Mouse (Mus musculus) liver, embryonic 14.5 days (tissue): ENCODE data around the gene Cilp. TPM values are rescaled to one million over a fixed set of nuclear protein-coding genes. Genes with fewer than 3 reads are reported as not detected.
"Not testable (repeated sequence)": the region's sequence is repeated elsewhere in the genome, so short reads cannot be mapped to it uniquely, and the experiment has no call there.

Source experiments
- ATAC-seq: fragments of 200-750 bp; cut with Nextera tagmentation; 2 replicates; pipeline ENCODE4 v1.8.0; 2017; ENCODE audit warnings: moderate number of reproducible peaks, mild to moderate bottlenecking, moderate library complexity; ENCODE audit not compliant: insufficient read depth
- DNase-seq, 3 experiments: peaks; one replicate each; pipeline ENCODE4 v3.0.0-alpha.2; 2012 to 2013; ENCODE audit warnings: low read depth in 3 of 3, low spot score in 3 of 3
- H3K27ac ChIP-seq: fragments of 300-500 bp; sonication (generic); 2 replicates; pipeline ENCODE4 v1.5.1; 2014; ENCODE audit warnings: moderate library complexity, mild to moderate bottlenecking, control low read depth, inconsistent platforms
- H3K27me3 ChIP-seq: fragments of 300-500 bp; sonication (generic); 2 replicates; pipeline ENCODE4 v1.6.1; 2014; ENCODE audit warnings: mild to moderate bottlenecking, low read length, moderate library complexity; ENCODE audit not compliant: control insufficient read depth, insufficient read depth
- H3K36me3 ChIP-seq: fragments of 300-500 bp; sonication (generic); replicated peaks from 2 replicates; pipeline ENCODE4 v1.6.1; 2014; ENCODE audit warnings: low read depth; ENCODE audit not compliant: control insufficient read depth, insufficient read depth
- H3K4me1 ChIP-seq, 2 experiments: fragments of 200-500 bp in 1 of 2; fragments of 300-500 bp in 1 of 2; sonication (generic) in 1 of 2; replicated peaks; 2 replicates each; pipeline ENCODE4 v1.6.1; 2012 to 2014; ENCODE audit warnings: antibody characterized with exemption in 1 of 2, inconsistent platforms in 1 of 2, low read length in 1 of 2; ENCODE audit not compliant: control insufficient read depth in 2 of 2, insufficient read depth in 2 of 2
- H3K4me2 ChIP-seq: fragments of 300-500 bp; sonication (generic); 2 replicates; pipeline ENCODE4 v1.6.1; 2014; ENCODE audit warnings: low read depth, mild to moderate bottlenecking, control low read depth, moderate library complexity
- H3K4me3 ChIP-seq, 2 experiments: fragments of 200-500 bp in 1 of 2; fragments of 300-500 bp in 1 of 2; sonication (generic) in 1 of 2; 2 replicates each; pipeline ENCODE4 v1.5.1; 2012 to 2014; ENCODE audit warnings: low read depth in 2 of 2, low read length in 2 of 2, mild to moderate bottlenecking in 2 of 2, control low read depth in 1 of 2, inconsistent platforms in 1 of 2, moderate library complexity in 1 of 2; ENCODE audit not compliant: insufficient read depth in 1 of 2
- H3K9ac ChIP-seq: fragments of 300-500 bp; sonication (generic); replicated peaks from 2 replicates; pipeline ENCODE4 v1.6.1; 2014; ENCODE audit warnings: mild to moderate bottlenecking, control low read depth, moderate library complexity
- H3K9me3 ChIP-seq: fragments of 300-500 bp; sonication (generic); 2 replicates; pipeline ENCODE4 v1.6.1; 2016; ENCODE audit warnings: low read length, mixed read lengths; ENCODE audit not compliant: control insufficient read depth
- CTCF ChIP-seq: IDR thresholded peaks from 2 replicates; pipeline ENCODE4 v1.5.1; 2016; ENCODE audit warnings: antibody characterized with exemption, low read depth, control low read depth
- EP300 ChIP-seq: IDR thresholded peaks from 2 replicates; pipeline ENCODE4 v1.6.1; 2016; ENCODE audit warnings: antibody characterized with exemption, low read depth
- WGBS: fragments of 180-500 bp; shearing (Covaris S2); extraction: QIAGEN DNeasy Blood & Tissue Kit; methylation state at CpG from one replicate; pipeline ENCODE4 v1.1.7; 2014; ENCODE audit not compliant: insufficient replicate concordance; 5-methylcytosine and 5-hydroxymethylcytosine counted together
- polyA plus RNA-seq, 2 experiments: library from polyadenylated mRNA; depleted of rRNA in 1 of 2; stranded (reverse) in 1 of 2; unstranded in 1 of 2; fragments of >200 nt; fragmentation: Nextera tagmentation in 1 of 2; extraction: Ambion mirVana in 1 of 2; gene quantifications; 2 replicates each; pipeline versions ENCODE4 v1.2.1 to v1.2.3; 2012 to 2014

Cilp gene
- polyA plus RNA-seq, 2 experiments = 0.01 TPM; not detected in 1

DNA sequence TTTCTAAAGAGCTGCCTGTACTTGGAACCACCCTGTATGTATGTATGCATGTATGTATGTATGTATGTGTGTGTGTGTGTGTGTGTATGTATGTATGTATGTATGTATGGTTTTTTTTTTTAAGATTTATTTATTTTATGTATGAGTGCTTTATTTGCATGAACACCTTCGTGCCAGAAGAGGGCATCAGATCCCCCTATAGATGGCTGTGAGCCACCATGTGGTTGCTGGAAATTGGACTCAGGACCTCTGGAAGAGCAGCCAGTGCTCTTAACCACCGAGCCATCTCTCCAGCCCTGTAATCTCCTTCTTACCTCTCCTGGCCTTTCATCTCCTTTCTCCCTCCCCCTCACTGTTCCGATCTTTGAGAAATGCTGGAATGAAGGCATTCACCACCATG is 44.6 kb upstream of the Cilp start:
- peaks cover 33 to 36% of the 10 kb centered on the region in 2 experiments for H3K4me1 ChIP-seq
- TF ChIP-seq CTCF = peak; percentile 54
- H3K27ac ChIP-seq, DNase-seq, H3K4me2 ChIP-seq, H3K9ac ChIP-seq, ATAC-seq, H3K9me3 ChIP-seq, H3K4me3 ChIP-seq, H3K27me3 ChIP-seq, H3K36me3 ChIP-seq: not testable (repeated sequence)
- WGBS = 49% methylated on average over 3 of the region's 3 CpGs

DNA sequence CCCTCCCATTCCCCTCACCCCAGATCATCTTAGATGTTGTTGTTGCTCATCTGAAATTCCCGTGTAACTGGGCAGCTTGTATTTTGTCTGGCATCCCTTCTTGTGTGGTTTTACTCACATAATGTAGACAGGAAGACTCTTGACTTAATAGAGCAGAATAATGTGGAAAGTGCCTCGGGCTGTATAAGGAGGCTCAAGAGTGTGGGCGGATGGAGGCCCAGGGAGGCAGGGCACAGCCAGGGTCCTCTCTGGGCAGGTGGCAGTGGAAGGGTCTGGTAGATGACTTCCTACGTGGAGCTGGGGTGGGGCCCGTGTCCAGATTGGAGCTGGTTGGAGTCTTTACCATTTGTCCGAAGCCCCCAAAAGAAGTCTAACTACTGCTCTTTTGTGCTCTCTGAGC is 41.1 kb upstream of the Cilp start:
- TF ChIP-seq CTCF = no peak
- TF ChIP-seq EP300 = no peak
- DNase-seq = no peak
- H3K36me3 ChIP-seq = no peaks in the 10 kb centered on the region; the same call in 1 of the 2 replicates
- H3K4me2 ChIP-seq = no peak overlapping the region
- H3K27ac ChIP-seq = no peak overlapping the region
- H3K9ac ChIP-seq = no peak overlapping the region
- H3K4me3 ChIP-seq = no peak overlapping the region
- no peaks in the 10 kb centered on the region for H3K27me3 ChIP-seq
- peaks cover 3 to 7% of the 10 kb centered on the region in 2 experiments; a peak in 3 of 4 replicates for H3K4me1 ChIP-seq
- WGBS = 68% methylated on average over 6 of the region's 6 CpGs
- ATAC-seq = no peak
- no peaks in the 10 kb centered on the region for H3K9me3 ChIP-seq

DNA sequence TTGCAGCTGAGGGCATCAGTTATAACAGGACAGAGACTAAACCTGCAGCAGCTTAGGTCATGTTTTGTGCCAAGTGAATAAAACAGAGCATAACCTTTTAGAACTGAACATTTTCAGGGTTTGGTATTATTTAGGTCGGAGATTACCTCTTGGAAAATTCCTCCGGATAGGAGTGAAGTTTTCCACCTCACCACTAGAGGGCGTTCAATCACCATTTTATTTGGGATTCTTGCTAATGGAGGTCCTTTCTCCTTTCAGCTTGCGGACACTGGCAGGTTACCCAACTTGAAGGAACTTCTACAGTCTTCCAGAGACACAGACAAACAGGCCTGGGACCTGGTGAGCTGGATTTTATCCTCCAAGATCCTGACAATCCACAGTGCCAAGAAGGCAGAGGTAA is 39.2 kb upstream of the Cilp start:
- no peak overlapping the region for H3K27ac ChIP-seq
- H3K9me3 ChIP-seq = no peaks in the 10 kb centered on the region
- no peak overlapping the region for H3K9ac ChIP-seq
- H3K27me3 ChIP-seq = no peaks in the 10 kb centered on the region
- no peak overlapping the region for H3K4me3 ChIP-seq
- 37% methylated on average over 4 of the region's 4 CpGs for WGBS
- H3K4me1 ChIP-seq = no peaks in the 10 kb centered on the region
- peaks cover 4% of the 10 kb centered on the region; the same call in 1 of the 2 replicates for H3K36me3 ChIP-seq
- no peak overlapping the region for H3K4me2 ChIP-seq
- TF ChIP-seq CTCF = peak; percentile 62
- TF ChIP-seq EP300 = no peak
- DNase-seq = no peak
- no peak for ATAC-seq

GRCm38 (mm10) chr9:65230250-65230649 is 34.7 kb upstream of the Cilp start:
- Histone ChIP-seq H3K4me2 (no peak overlapping the region), H3K27me3 (no peaks in the 10 kb centered on the region), H3K27ac (no peak overlapping the region), H3K4me3 (no peak overlapping the region), H3K9ac (no peak overlapping the region), H3K9me3 (no peaks in the 10 kb centered on the region), H3K4me1 (peaks cover 0 to 8% of the 10 kb centered on the region in 2 experiments; a peak in 2 of 4 replicates), H3K36me3 (peaks cover 4% of the 10 kb centered on the region; the same call in 1 of the 2 replicates)
- WGBS = 65% methylated on average over 6 of the region's 6 CpGs
- DNase-seq = peak in 1 of 3 experiments; percentile 47
- TF ChIP-seq EP300 = no peak
- peak; percentile 81 for TF ChIP-seq CTCF
- ATAC-seq = no peak

- ATAC-seq = no peak
- no peak for TF ChIP-seq CTCF
- no peak for TF ChIP-seq EP300
- H3K4me2 ChIP-seq = no peak overlapping the region
- H3K9ac ChIP-seq = no peak overlapping the region
- H3K4me3 ChIP-seq = no peak overlapping the region
- no peaks in the 10 kb centered on the region for H3K27me3 ChIP-seq
- H3K27ac ChIP-seq = no peak overlapping the region
- H3K4me1 ChIP-seq = peaks cover 0 to 8% of the 10 kb centered on the region in 2 experiments; a peak in 2 of 4 replicates
- DNase-seq = no peak
- WGBS = 65% methylated on average over 8 of the region's 8 CpGs
- peaks cover 4% of the 10 kb centered on the region; the same call in 1 of the 2 replicates for H3K36me3 ChIP-seq
- no peaks in the 10 kb centered on the region for H3K9me3 ChIP-seq
Measured at GRCm38 (mm10) chr9:65231284-65231683, 33.7 kb upstream of the Cilp start.
